10 mouse cellular contexts compared by ENCODE assay signal in genomic region chr17:13474310-13475094, GRCm38 (mm10).
DNase-seq lines count a peak whose midpoint lies in the region; ATAC-seq and TF ChIP-seq lines count a peak whose summit lies in the region.
"Had no signal": no experiment of that assay in that cellular context is flagged by ENCODE, and none has a peak within 500 bp of the region (broad histone marks: within the 10 kb centered on the region; RNA-seq: fewer than 3 reads in every experiment).

No protein-coding gene starts in this region.

- H3K4me1 ChIP-seq in embryonic fibroblast, embryonic 13.5 days (ENCODE audit: control insufficient read depth, insufficient read depth, low read length), result peaks cover 8% of the 10 kb centered on the region
- peaks cover 11% of the 10 kb centered on the region for H3K4me1 ChIP-seq in midbrain, embryonic 16.5 days (ENCODE audit: control insufficient read depth, insufficient read depth, low read length)
- H3K4me1 ChIP-seq: liver, embryonic 15.5 days had no signal

- TF ChIP-seq POLR2A in embryonic fibroblast, embryonic 13.5 days (IDR thresholded peaks at IDR 0.05; ENCODE audit: low read depth, low read length), result no peak
- TF ChIP-seq POLR2A in myocyte (IDR thresholded peaks at IDR 0.05; ENCODE audit: insufficient read length, low read depth), result no peak

- TF ChIP-seq CTCF in embryonic fibroblast, embryonic 13.5 days (IDR thresholded peaks at IDR 0.05; ENCODE audit: borderline replicate concordance, insufficient read depth, low read length), result no peak

- H3K27ac ChIP-seq in embryonic fibroblast, embryonic 13.5 days (ENCODE audit: insufficient read depth, low read length), result peak overlapping the region; percentile 62
- no peak overlapping the region for H3K27ac ChIP-seq in midbrain, embryonic 16.5 days (ENCODE audit: low read length)
- H3K27ac ChIP-seq: embryonic facial prominence, embryonic 12.5 days; liver, embryonic 15.5 days had no signal

- peak; percentile 32 for DNase-seq in adrenal gland, postnatal 10 days
- DNase-seq in adrenal gland, adult 8-10 months, result no peak
- peak; percentile 14 to 23 for DNase-seq in kidney, postnatal 4 days
- DNase-seq in cerebellum, postnatal 4 days (ENCODE audit: low spot score in 2 of 2), result no peak

- H3K9ac ChIP-seq in midbrain, embryonic 16.5 days (ENCODE audit: low read depth, low read length), result no peak overlapping the region
- H3K9ac ChIP-seq: embryonic facial prominence, embryonic 12.5 days; liver, embryonic 15.5 days had no signal

- no peak overlapping the region for H3K4me3 ChIP-seq in embryonic fibroblast, embryonic 13.5 days (ENCODE audit: insufficient read depth, low read length)
- H3K4me3 ChIP-seq in myocyte, result no peak overlapping the region
- no peak overlapping the region for H3K4me3 ChIP-seq in midbrain, embryonic 16.5 days (ENCODE audit: low read depth, low read length)
- H3K4me3 ChIP-seq: embryonic facial prominence, embryonic 12.5 days; liver, embryonic 15.5 days had no signal

- H3K9me3 ChIP-seq in midbrain, embryonic 16.5 days (replicated peaks; ENCODE audit: control insufficient read depth, low read length, poor library complexity, severe bottlenecking), result no peaks in the 10 kb centered on the region
- H3K9me3 ChIP-seq: embryonic facial prominence, embryonic 12.5 days; liver, embryonic 15.5 days had no signal

- no peaks in the 10 kb centered on the region for H3K79me2 ChIP-seq in myocyte (ENCODE audit: control insufficient read depth, insufficient read depth)

- peak overlapping the region; percentile 28 for H3K4me2 ChIP-seq in myocyte (ENCODE audit: low read depth)
- no peak overlapping the region for H3K4me2 ChIP-seq in midbrain, embryonic 16.5 days (ENCODE audit: low read length)
- H3K4me2 ChIP-seq: embryonic facial prominence, embryonic 12.5 days; liver, embryonic 15.5 days had no signal

- H3ac ChIP-seq in myocyte (ENCODE audit: control insufficient read depth, insufficient read length), result no peak overlapping the region

- H3K36me3 ChIP-seq in myocyte (ENCODE audit: control insufficient read depth, insufficient read depth), result no peaks in the 10 kb centered on the region
- no peaks in the 10 kb centered on the region for H3K36me3 ChIP-seq in midbrain, embryonic 16.5 days (ENCODE audit: control insufficient read depth, insufficient read depth, low read length)
- H3K36me3 ChIP-seq: embryonic facial prominence, embryonic 12.5 days; liver, embryonic 15.5 days had no signal

- ATAC-seq in midbrain, embryonic 16.5 days, result no peak
- ATAC-seq in CD4-positive, CD25-positive, alpha-beta regulatory T cell, adult 4 months, result no peak

- H3K27me3 ChIP-seq in myocyte (ENCODE audit: control insufficient read depth, insufficient read depth, insufficient read length), result no peaks in the 10 kb centered on the region
- no peaks in the 10 kb centered on the region for H3K27me3 ChIP-seq in midbrain, embryonic 16.5 days (ENCODE audit: control insufficient read depth, insufficient read depth, low read depth, low read length)
- H3K27me3 ChIP-seq: embryonic facial prominence, embryonic 12.5 days; liver, embryonic 15.5 days had no signal

- WGBS in midbrain, embryonic 16.5 days, result 73% methylated on average over 14 of the region's 14 CpGs

TF ChIP-seq in myocyte, 11 proteins besides CTCF, POLR2A, EP300 and RAD21:
- TF ChIP-seq SRF (IDR thresholded peaks at IDR 0.05; ENCODE audit: control insufficient read depth, insufficient read length, low read depth), result no peak
- no peak for TF ChIP-seq USF1 (IDR thresholded peaks at IDR 0.05; ENCODE audit: low read depth)
- no peak for TF ChIP-seq REST (IDR thresholded peaks at IDR 0.05; ENCODE audit: insufficient read depth, insufficient read length)
- TF ChIP-seq MYOG (IDR thresholded peaks at IDR 0.05; ENCODE audit: control insufficient read depth in 1 of 3, insufficient read depth in 1 of 3, insufficient read length in 2 of 3, low read depth in 2 of 3), result no peak
- no peak for TF ChIP-seq POLR2AphosphoS2 (IDR thresholded peaks at IDR 0.05; ENCODE audit: insufficient read length, low read depth)
- TF ChIP-seq MAX (IDR thresholded peaks at IDR 0.05; ENCODE audit: low read depth), result no peak
- TF ChIP-seq E2F4 (IDR thresholded peaks at IDR 0.05; ENCODE audit: insufficient read depth), result no peak
- TF ChIP-seq MYOD1 (IDR thresholded peaks at IDR 0.05; ENCODE audit: control insufficient read depth in 1 of 3, insufficient read length in 2 of 3, low read depth in 2 of 3), result no peak
- no peak for TF ChIP-seq TCF3 (IDR thresholded peaks at IDR 0.05; ENCODE audit: insufficient read length, low read depth)

Comparison
In these comparisons a context has a peak if more than half of its experiments do, and no peak if none do; other contexts are left out.
1. DNase-seq: peak in adrenal gland, postnatal 10 days (single experiment) and kidney, postnatal 4 days (2 of 2); none in adrenal gland, adult 8-10 months (single experiment) and cerebellum, postnatal 4 days (0 of 2).